ENCODE assay signal across 8 mouse cellular contexts in genomic region chr5:125014497-125014896, GRCm38 (mm10). TPM values are rescaled to one million over a fixed set of nuclear protein-coding genes. Genes with fewer than 3 reads are reported as not detected.
DNase-seq lines count a peak whose midpoint lies in the region; ATAC-seq and TF ChIP-seq lines count a peak whose summit lies in the region.

No protein-coding gene starts in this region.

- no peak overlapping the region for H3K4me2 ChIP-seq in forebrain, embryonic 12.5 days
- no peak overlapping the region for H3K4me2 ChIP-seq in kidney, embryonic 16.5 days (replicated peaks; ENCODE audit: low read depth, low read length)
- H3K4me2 ChIP-seq in lung, embryonic 14.5 days, result no peak overlapping the region

- no peaks in the 10 kb centered on the region for H3K9me3 ChIP-seq in forebrain, embryonic 12.5 days
- no peaks in the 10 kb centered on the region for H3K9me3 ChIP-seq in kidney, embryonic 16.5 days (ENCODE audit: low read length)
- no peaks in the 10 kb centered on the region for H3K9me3 ChIP-seq in lung, embryonic 14.5 days (ENCODE audit: low read depth, low read length)

- no peaks in the 10 kb centered on the region for H3K27me3 ChIP-seq in forebrain, embryonic 12.5 days
- no peaks in the 10 kb centered on the region for H3K27me3 ChIP-seq in kidney, embryonic 16.5 days (ENCODE audit: insufficient read depth, low read length)
- no peaks in the 10 kb centered on the region for H3K27me3 ChIP-seq in lung, embryonic 14.5 days (ENCODE audit: insufficient read depth, low read length)

- no peak overlapping the region for H3K27ac ChIP-seq in forebrain, embryonic 12.5 days
- H3K27ac ChIP-seq in kidney, embryonic 16.5 days (ENCODE audit: low read length), result no peak overlapping the region
- no peak overlapping the region for H3K27ac ChIP-seq in lung, embryonic 14.5 days (ENCODE audit: low read depth)

- peaks cover 71% of the 10 kb centered on the region for H3K36me3 ChIP-seq in forebrain, embryonic 12.5 days (replicated peaks)
- peaks cover 49% of the 10 kb centered on the region for H3K36me3 ChIP-seq in kidney, embryonic 16.5 days (ENCODE audit: insufficient read depth, low read length)
- peaks cover 89% of the 10 kb centered on the region for H3K36me3 ChIP-seq in lung, embryonic 14.5 days (ENCODE audit: insufficient read depth)

- no peak overlapping the region for H3K4me3 ChIP-seq in forebrain, embryonic 12.5 days (replicated peaks)
- no peak overlapping the region for H3K4me3 ChIP-seq in kidney, embryonic 16.5 days (ENCODE audit: low read length)
- H3K4me3 ChIP-seq in lung, embryonic 14.5 days (ENCODE audit: low read depth, low read length), result no peak overlapping the region

- DNase-seq in A20 (ENCODE audit: low read depth, low spot score), result peak; percentile 65
- peak; percentile 55 for DNase-seq in CD4-positive helper T cell, adult 2 months (ENCODE audit: low read depth, low spot score)
- peak; percentile 19 for DNase-seq in c-Kit-positive CD71-positive TER-119-negative erythroid progenitor cells, embryonic 14.5 days (ENCODE audit: low read depth)
- DNase-seq in lung, embryonic 14.5 days, result peak; percentile 73
- DNase-seq in right cerebral cortex, postnatal 4 days, result peak; percentile 75
- DNase-seq in Muller cell, postnatal 12 days (ENCODE audit: inconsistent ontology term), result no peak

- H3K4me1 ChIP-seq in forebrain, embryonic 12.5 days, result no peaks in the 10 kb centered on the region
- peaks cover 4% of the 10 kb centered on the region; the same call in 1 of the 2 replicates for H3K4me1 ChIP-seq in kidney, embryonic 16.5 days (ENCODE audit: insufficient read depth, low read length)
- H3K4me1 ChIP-seq in lung, embryonic 14.5 days (ENCODE audit: insufficient read depth), result no peaks in the 10 kb centered on the region

- 54% methylated on average over 7 of the region's 7 CpGs for WGBS in forebrain, embryonic 12.5 days
- 52% methylated on average over 7 of the region's 7 CpGs for WGBS in kidney, embryonic 16.5 days
- 39% methylated on average over 7 of the region's 7 CpGs for WGBS in lung, embryonic 14.5 days

- TF ChIP-seq CTCF in lung, embryonic 14.5 days (IDR thresholded peaks at IDR 0.05; ENCODE audit: low read depth), result peak; percentile 91

- H3K9ac ChIP-seq in forebrain, embryonic 12.5 days, result no peak overlapping the region
- H3K9ac ChIP-seq in kidney, embryonic 16.5 days (replicated peaks; ENCODE audit: low read length), result no peak overlapping the region
- H3K9ac ChIP-seq in lung, embryonic 14.5 days, result no peak overlapping the region

- 0 out of 2 replicates have a peak, but pooled peaks have one; percentile 25 for ATAC-seq in forebrain, embryonic 12.5 days (ENCODE audit: low FRiP score)
- ATAC-seq in kidney, embryonic 16.5 days (ENCODE audit: low FRiP score, low TSS enrichment), result 0 out of 2 replicates have a peak, but pooled peaks have one; percentile 25
- ATAC-seq in lung, embryonic 14.5 days (ENCODE audit: insufficient read depth), result 0 out of 2 replicates have a peak, but pooled peaks have one; percentile 3

RNA-seq across cellular contexts. Expression of gene Rflna, which starts 11.5 kb away (rescaled TPM):
- polyA plus RNA-seq in forebrain, embryonic 12.5 days (2016; fragmentation: Nextera tagmentation; extraction: Ambion mirVana), result 5.8 and 6.7 TPM in 2 replicates
- polyA plus RNA-seq in kidney, embryonic 16.5 days (2015; fragmentation: Nextera tagmentation; extraction: Ambion mirVana), result 4.5 and 6.8 TPM in 2 replicates
- polyA plus RNA-seq in lung, embryonic 14.5 days (2014; fragmentation: Nextera tagmentation; extraction: Ambion mirVana), result 7.4 and 9.3 TPM in 2 replicates
